Comparison of ENCODE assay signal across 13 mouse cellular contexts in genomic region chr16:14476701-14477400, GRCm38 (mm10).
"Had no signal": no experiment of that assay in that cellular context is flagged by ENCODE, and none has a peak within 500 bp of the region (broad histone marks: within the 10 kb centered on the region; RNA-seq: fewer than 3 reads in every experiment).

No protein-coding gene starts in this region.

- DNase-seq: kidney, adult 11 months; kidney, adult 9 months; kidney, postnatal 36 days; layer of hippocampus, adult 9-11 months; liver, embryonic 13.5 days; liver, postnatal 0 days; lung, postnatal 14 days; thymus, postnatal 4 days had no signal

- ATAC-seq: midbrain, embryonic 13.5 days had no signal

- H3K27me3 ChIP-seq: liver, embryonic 13.5 days; lung, embryonic 15.5 days; midbrain, embryonic 13.5 days; neural tube, embryonic 12.5 days had no signal

- H3K4me1 ChIP-seq: lung, embryonic 15.5 days; midbrain, embryonic 13.5 days; neural tube, embryonic 12.5 days had no signal

- H3K9ac ChIP-seq: liver, embryonic 13.5 days; liver, postnatal 0 days; lung, embryonic 15.5 days; midbrain, embryonic 13.5 days; neural tube, embryonic 12.5 days had no signal

- H3K4me3 ChIP-seq: liver, embryonic 13.5 days; lung, embryonic 15.5 days; midbrain, embryonic 13.5 days; neural tube, embryonic 12.5 days had no signal

- H3K27ac ChIP-seq: kidney, postnatal 0 days; liver, embryonic 13.5 days; lung, embryonic 15.5 days; macrophage; midbrain, embryonic 13.5 days; neural tube, embryonic 12.5 days had no signal

- H3K9me3 ChIP-seq: liver, embryonic 13.5 days; lung, embryonic 15.5 days; midbrain, embryonic 13.5 days; neural tube, embryonic 12.5 days had no signal

- H3K4me2 ChIP-seq: liver, embryonic 13.5 days; lung, embryonic 15.5 days; midbrain, embryonic 13.5 days; neural tube, embryonic 12.5 days had no signal
